Mouse (Mus musculus): ENCODE data around the gene Cwc22.

Cwc22 gene

GRCm38 (mm10) chr2:77925187-77925924 lies 20.8 kb downstream of the Cwc22 start:
- DNase-seq (ENCODE audit: low spot score) = no peak

GRCm38 (mm10) chr2:77924003-77924402 lies 22.2 kb downstream of the Cwc22 start:
- no peak for DNase-seq (ENCODE audit: low spot score)

DNA sequence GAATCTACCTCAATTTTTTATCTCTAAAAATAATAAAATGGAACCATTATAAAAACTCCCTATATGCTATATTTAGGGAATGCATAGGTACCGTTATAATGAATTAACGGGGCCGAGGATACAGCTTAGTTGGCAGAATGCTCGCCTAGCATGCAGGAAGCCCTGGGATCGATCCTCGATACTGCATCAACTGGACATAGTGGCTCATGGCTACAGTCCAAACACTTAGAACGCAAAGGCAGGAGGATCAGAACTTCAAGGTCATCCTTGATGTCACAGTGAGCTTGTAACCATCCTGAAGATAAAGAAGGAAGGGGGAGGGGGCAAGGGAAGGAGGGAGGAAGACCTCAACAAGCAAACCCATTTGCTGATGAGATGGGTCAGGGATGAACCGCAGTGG lies 23.0 kb downstream of the Cwc22 start:
- DNase-seq (ENCODE audit: low spot score) = no peak

- DNase-seq (ENCODE audit: low spot score) = no peak
Observed at GRCm38 (mm10) chr2:77921307-77921706, 24.9 kb downstream of the Cwc22 start.

GRCm38 (mm10) chr2:77920621-77921020 lies 25.6 kb downstream of the Cwc22 start:
- DNase-seq (ENCODE audit: low spot score) = no peak

DNA sequence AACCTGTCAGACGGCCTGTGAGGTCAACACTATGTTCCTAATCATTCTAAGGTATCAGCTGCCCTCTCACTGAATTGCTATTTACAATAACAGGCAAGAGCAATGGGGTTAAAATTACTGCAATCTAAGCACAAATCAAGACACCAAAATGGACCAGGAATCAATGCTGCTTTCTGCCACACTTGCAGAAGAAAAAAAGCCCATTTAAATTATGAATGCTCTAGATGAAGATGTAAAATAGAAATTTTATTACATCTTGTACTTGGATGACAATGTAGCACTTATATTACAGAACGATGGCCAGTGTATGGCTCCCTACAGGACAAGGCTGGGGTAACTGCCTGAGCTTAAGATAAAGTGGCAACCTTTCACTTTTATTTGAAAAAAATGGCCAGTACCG lies 27.7 kb downstream of the Cwc22 start:
- no peak for DNase-seq (ENCODE audit: low spot score)

GRCm38 (mm10) chr2:77918006-77918405 lies 28.2 kb downstream of the Cwc22 start:
- DNase-seq (ENCODE audit: low spot score) = no peak

- no peak for DNase-seq (ENCODE audit: low spot score)
Observed at GRCm38 (mm10) chr2:77917360-77917734, 28.8 kb downstream of the Cwc22 start.

DNA sequence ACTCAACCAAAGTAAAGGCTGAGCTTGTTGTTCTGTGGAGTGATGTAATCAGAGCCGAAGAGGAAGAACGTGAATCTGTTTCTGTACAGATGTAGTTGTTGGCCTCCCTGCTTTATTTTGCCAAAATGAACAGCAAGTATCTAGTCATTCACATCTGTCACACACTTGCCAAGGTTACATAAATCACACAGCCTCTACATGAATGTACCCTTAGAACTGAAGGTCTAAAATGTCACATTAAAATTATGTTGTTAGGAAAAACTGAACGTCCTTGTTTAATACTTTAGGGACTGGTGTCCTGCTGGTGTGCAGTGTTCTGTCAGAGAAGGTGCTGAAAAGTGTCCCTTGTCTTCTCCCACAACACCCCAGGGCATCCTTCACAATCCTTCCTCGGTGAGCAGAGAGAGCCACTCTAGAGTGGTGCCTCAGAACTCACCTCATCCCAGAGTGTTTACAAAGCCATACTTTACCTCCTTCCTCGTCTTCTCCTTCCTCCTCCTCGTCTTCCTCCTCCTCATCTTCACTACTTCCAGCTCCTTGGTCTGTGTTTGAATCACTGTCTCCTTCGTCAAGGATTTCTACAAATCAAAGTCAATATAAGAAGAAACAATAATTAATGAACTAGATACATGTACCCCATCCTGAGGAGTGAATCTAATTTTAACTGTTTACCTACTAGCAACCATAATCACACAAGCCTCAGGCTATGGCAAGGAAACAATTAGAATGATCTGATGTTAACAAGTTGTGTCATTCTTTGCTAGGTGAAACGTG lies 29.4 kb downstream of the Cwc22 start:
- DNase-seq (ENCODE audit: low spot score) = no peak

DNA sequence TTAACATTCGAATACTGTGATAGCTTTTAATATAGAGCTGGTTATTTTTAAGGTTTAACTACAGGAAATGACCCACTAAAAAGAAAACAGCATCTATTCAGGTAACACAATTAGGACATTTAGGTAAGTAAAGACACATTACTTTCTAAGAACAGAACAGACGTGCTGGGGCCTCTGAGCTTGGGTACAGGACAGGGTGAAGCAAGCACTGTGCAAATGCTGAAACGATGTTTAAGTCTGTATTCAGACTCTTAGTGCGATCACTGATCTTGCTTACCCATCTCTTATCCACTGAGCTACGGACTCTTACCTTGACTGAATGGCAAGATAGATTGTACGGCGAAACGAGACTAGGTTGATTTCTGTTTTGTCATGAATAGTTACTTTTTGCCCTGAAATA lies 31.0 kb downstream of the Cwc22 start:
- no peak for DNase-seq (ENCODE audit: low spot score)

DNA sequence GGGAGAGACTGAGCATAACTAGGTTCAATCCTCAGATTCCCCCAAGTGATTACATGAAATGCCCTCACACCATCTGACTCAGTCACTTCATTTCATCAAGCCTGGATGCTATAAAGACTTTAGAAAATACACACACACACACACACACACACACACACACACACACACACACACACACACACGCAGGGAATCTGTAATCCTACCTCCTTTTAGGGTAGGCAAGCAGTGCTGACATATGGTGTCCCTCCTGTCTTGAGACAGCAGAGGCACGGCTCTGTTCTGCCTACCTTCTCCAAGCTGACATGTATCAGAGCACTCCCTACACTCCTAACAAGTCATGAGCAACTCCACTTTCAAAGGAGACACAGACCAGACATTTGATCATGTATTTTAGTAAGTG lies 32.5 kb downstream of the Cwc22 start:
- DNase-seq (ENCODE audit: low spot score) = no peak

GRCm38 (mm10) chr2:77912197-77912596 lies 34.0 kb downstream of the Cwc22 start:
- DNase-seq (ENCODE audit: low spot score) = no peak

- no peak for DNase-seq (ENCODE audit: low spot score)
Observed at GRCm38 (mm10) chr2:77911452-77911851, 34.7 kb downstream of the Cwc22 start.

GRCm38 (mm10) chr2:77910216-77910615 lies 36.0 kb downstream of the Cwc22 start:
- DNase-seq (ENCODE audit: low spot score) = no peak

DNA sequence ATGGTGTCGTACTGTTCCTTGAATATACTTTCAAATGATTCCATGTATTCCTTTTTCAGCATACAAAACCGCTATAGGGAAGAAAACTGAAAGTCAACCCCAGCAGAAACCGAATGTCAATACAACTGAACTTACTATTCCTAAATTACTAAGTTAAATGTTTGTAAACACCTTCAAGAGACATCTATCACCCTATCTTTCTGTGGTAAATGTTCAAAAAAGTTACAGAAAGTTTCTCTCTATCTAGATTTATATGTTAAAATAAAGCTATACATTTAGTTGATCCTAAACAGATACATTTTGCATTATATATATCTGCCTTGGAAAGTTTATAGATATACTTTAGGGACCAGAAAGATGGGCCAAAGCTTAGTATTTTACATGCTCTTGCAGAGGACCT lies 39.0 kb downstream of the Cwc22 start:
- no peak for DNase-seq (ENCODE audit: low spot score)

GRCm38 (mm10) chr2:77905023-77905422 lies 41.2 kb downstream of the Cwc22 start:
- no peak for DNase-seq (ENCODE audit: low spot score)

GRCm38 (mm10) chr2:77904495-77904894 lies 41.7 kb downstream of the Cwc22 start:
- DNase-seq (ENCODE audit: low spot score) = no peak

- no peak for DNase-seq (ENCODE audit: low spot score)
Observed at GRCm38 (mm10) chr2:77903979-77904378, 42.2 kb downstream of the Cwc22 start.

- DNase-seq (ENCODE audit: low spot score) = no peak
Observed at GRCm38 (mm10) chr2:77903098-77903497, 43.1 kb downstream of the Cwc22 start.

- no peak for DNase-seq (ENCODE audit: low spot score)
Observed at GRCm38 (mm10) chr2:77901269-77901668, 44.9 kb downstream of the Cwc22 start.

DNA sequence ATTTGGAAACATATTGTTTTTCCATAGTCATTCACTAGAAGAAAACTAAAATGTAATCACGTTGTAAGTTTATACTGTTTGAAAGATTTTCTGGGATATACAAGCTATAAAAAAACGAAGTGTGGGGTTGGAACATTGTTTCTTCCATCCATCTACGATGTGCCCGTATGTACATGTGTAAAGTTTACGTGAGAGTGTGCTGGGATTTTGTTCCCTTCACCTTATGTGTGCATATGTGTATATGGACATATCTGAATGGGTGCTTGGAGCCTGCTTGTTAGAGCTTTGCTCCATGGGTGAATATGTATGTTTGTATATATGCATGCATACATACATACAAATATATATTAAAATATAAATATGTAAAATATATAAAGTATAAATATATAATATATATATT lies 45.4 kb downstream of the Cwc22 start:
- no peak for DNase-seq (ENCODE audit: low spot score)

DNA sequence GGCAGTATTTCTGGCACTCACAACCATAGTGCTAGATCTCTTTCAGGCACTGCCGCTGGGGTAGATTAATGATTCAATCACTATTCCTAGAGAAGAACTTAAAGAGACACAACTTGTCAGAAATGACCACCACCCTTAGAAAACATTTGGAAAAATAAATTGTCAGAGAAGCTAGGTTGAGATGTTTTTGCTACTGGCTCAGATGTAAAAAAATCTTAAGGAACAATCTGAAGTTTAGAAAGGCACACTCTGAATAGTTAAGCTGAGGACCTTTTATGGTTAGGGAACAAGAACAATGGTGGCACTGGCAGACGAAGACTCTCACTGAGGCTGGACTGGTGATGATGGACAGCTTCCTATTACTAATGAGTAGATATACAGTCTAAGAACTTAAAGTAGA lies 46.1 kb downstream of the Cwc22 start:
- DNase-seq (ENCODE audit: low spot score) = no peak

GRCm38 (mm10) chr2:77898436-77898835 lies 47.7 kb downstream of the Cwc22 start:
- DNase-seq (ENCODE audit: low spot score) = no peak

DNA sequence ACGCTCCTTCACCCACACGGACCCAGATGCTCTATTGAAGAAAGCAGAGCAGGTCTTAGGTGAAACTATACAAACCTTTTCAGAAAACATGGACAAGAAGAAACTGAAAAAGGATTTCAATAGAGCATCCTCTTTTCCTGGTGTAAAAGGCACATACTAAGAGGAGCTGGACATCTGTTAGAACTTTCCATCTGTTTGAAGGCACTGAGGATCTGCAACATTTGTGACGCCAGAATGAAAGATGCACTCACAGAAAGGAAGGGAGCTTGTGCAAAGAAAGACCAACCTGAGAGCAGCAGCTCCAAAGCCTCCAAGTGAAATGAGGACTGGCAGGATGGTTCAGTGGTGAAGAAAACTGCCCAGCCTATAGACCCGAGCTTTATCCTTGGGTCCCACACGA lies 48.2 kb downstream of the Cwc22 start:
- no peak for DNase-seq (ENCODE audit: low spot score)
